Mouse (Mus musculus) stomach, postnatal 0 days (tissue): ENCODE data around the gene Ankrd31. TPM values are rescaled to one million over a fixed set of nuclear protein-coding genes. Genes with fewer than 3 reads are reported as not detected.

Experiments used
- ATAC-seq: fragments of 200-750 bp; cut with Nextera tagmentation; 2 replicates; pipeline ENCODE4 v1.8.0; 2017; ENCODE audit not compliant: low FRiP score, low TSS enrichment
- DNase-seq: peaks from one replicate; pipeline ENCODE4 v3.0.0-alpha.2; 2016; ENCODE audit warnings: low spot score
- H3K27ac ChIP-seq: fragments of 300-500 bp; sonication (generic); replicated peaks from 2 replicates; pipeline ENCODE4 v1.5.1; 2014; ENCODE audit warnings: mild to moderate bottlenecking, control low read depth
- H3K27me3 ChIP-seq: fragments of 300-500 bp; sonication (generic); 2 replicates; pipeline ENCODE4 v1.6.1; 2014; ENCODE audit warnings: low read length; ENCODE audit not compliant: control insufficient read depth, insufficient read depth
- H3K36me3 ChIP-seq: fragments of 300-500 bp; sonication (generic); 2 replicates; pipeline ENCODE4 v1.6.1; 2014; ENCODE audit warnings: low read length, mixed read lengths; ENCODE audit not compliant: control insufficient read depth, insufficient read depth
- H3K4me1 ChIP-seq: fragments of 300-500 bp; sonication (generic); replicated peaks from 2 replicates; pipeline ENCODE4 v1.6.1; 2014; ENCODE audit warnings: antibody characterized with exemption; ENCODE audit not compliant: control insufficient read depth, insufficient read depth
- H3K4me2 ChIP-seq: fragments of 300-500 bp; sonication (generic); replicated peaks from 2 replicates; pipeline ENCODE4 v1.6.1; 2014; ENCODE audit warnings: low read depth, mild to moderate bottlenecking, control low read depth, moderate library complexity
- H3K4me3 ChIP-seq: fragments of 300-500 bp; sonication (generic); 2 replicates; pipeline ENCODE4 v1.5.1; 2014; ENCODE audit warnings: low read depth, low read length, control low read depth
- H3K9ac ChIP-seq: fragments of 300-500 bp; sonication (generic); 2 replicates; pipeline ENCODE4 v1.6.1; 2014; ENCODE audit warnings: mild to moderate bottlenecking, low read length, control low read depth, mixed read lengths
- H3K9me3 ChIP-seq: fragments of 300-500 bp; sonication (generic); 2 replicates; pipeline ENCODE4 v1.6.1; 2016; ENCODE audit warnings: low read length; ENCODE audit not compliant: control insufficient read depth
- CTCF ChIP-seq: IDR thresholded peaks from 2 replicates; pipeline ENCODE4 v1.5.1; 2016; ENCODE audit warnings: antibody characterized with exemption, low read depth, mild to moderate bottlenecking, moderate library complexity
- EP300 ChIP-seq: optimal IDR thresholded peaks from 2 replicates; pipeline ENCODE3; 2016; ENCODE audit warnings: antibody characterized with exemption
- WGBS: fragments of 180-500 bp; shearing (Covaris S2); extraction: QIAGEN DNeasy Blood & Tissue Kit; methylation state at CpG from one replicate; pipeline ENCODE4 v1.1.7; 2014; 5-methylcytosine and 5-hydroxymethylcytosine counted together
- polyA plus RNA-seq: library from polyadenylated mRNA; unstranded; fragments of >200 nt; fragmentation: Nextera tagmentation; extraction: Ambion mirVana; gene quantifications from 2 replicates; pipeline ENCODE4 v1.2.1, GENCODE M21; 2015

Ankrd31 gene
- polyA plus RNA-seq, 1 experiment from 2014 or later, result not detected

DNA sequence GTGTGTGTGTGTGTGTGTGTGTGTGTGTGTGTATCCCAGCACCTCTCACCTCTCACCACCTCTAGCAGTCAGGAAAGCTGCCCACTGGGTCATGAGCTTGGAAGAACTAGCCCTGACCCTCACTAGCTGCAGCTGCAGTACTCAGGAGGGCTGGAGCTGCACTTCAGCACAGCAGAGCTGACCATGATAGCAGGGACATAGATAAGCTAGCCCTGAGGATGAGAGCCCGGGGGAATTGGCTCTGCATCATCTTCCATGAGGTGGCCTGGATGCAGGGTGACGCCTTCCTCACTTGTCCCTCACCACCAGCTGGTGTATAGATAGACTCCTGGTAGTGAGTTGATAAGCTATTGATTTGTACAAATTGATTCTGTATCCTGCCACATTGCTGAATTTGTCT, 28.1 kb upstream of the Ankrd31 start:
- H3K9ac ChIP-seq, result no peak overlapping the region
- TF ChIP-seq CTCF (no peak), EP300 (no peak)
- no peaks in the 10 kb centered on the region for H3K36me3 ChIP-seq
- no peak for ATAC-seq
- H3K4me2 ChIP-seq, result no peak overlapping the region
- H3K27me3 ChIP-seq, result no peaks in the 10 kb centered on the region
- no peaks in the 10 kb centered on the region for H3K4me1 ChIP-seq
- no peak overlapping the region for H3K4me3 ChIP-seq
- no peak overlapping the region for H3K27ac ChIP-seq
- WGBS, result 85% methylated on average over 2 of the region's 2 CpGs
- no peak for DNase-seq
- no peaks in the 10 kb centered on the region for H3K9me3 ChIP-seq

DNA sequence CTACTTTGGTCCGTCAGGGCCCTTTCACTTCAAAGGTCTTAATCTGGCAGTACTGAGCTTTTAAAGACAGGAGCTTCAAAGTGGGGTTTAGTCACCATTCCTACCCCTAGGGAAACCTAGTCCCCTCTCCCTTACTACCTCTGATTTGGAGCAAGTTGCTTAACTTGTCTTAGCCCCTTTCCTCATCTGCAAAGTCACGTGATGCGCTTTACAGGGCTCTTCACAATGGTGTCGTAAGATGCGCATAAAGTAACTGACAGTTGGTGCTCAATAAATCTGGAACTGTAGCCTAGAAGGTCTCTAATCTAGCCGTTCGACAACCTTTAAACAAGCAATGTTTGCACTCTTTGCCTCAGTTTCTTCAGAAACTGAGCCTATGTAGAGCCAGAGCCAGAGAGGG, 19.8 kb upstream of the Ankrd31 start:
- no peak for DNase-seq
- Histone ChIP-seq H3K27ac (no peak overlapping the region), H3K4me3 (no peak overlapping the region), H3K4me2 (no peak overlapping the region), H3K9ac (no peak overlapping the region), H3K9me3 (no peaks in the 10 kb centered on the region), H3K36me3 (no peaks in the 10 kb centered on the region), H3K27me3 (no peaks in the 10 kb centered on the region), H3K4me1 (no peaks in the 10 kb centered on the region)
- no peak for TF ChIP-seq EP300
- no peak for TF ChIP-seq CTCF
- no peak for ATAC-seq
- 72% methylated on average over 7 of the region's 7 CpGs for WGBS

DNA sequence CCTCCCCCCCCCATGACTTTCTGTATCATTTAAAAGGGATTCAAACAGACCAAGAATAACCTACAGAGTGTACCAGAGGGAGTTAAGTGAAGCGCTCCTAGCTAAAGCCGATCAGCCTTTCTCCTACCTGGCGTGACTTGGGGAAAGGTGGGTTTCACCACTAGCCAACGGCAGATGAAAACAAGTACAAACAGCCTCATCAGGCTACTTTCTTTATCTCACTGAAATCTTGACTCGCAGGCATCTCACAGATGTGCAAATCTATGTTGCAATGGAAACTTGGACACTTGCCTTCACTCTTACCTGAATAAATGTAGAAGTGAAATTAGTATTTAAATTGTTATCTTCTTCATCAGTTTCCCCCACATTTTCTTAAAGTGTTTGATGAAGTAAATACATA, 18.9 kb upstream of the Ankrd31 start:
- no peak overlapping the region for H3K27ac ChIP-seq
- H3K27me3 ChIP-seq, result no peaks in the 10 kb centered on the region
- no peaks in the 10 kb centered on the region for H3K9me3 ChIP-seq
- WGBS, result 90% methylated on average over 5 of the region's 5 CpGs
- no peaks in the 10 kb centered on the region for H3K4me1 ChIP-seq
- ATAC-seq (no peak), DNase-seq (no peak)
- no peak for TF ChIP-seq CTCF
- TF ChIP-seq EP300, result no peak
- no peak overlapping the region for H3K4me2 ChIP-seq
- no peak overlapping the region for H3K9ac ChIP-seq
- H3K36me3 ChIP-seq, result no peaks in the 10 kb centered on the region
- H3K4me3 ChIP-seq, result no peak overlapping the region

DNA sequence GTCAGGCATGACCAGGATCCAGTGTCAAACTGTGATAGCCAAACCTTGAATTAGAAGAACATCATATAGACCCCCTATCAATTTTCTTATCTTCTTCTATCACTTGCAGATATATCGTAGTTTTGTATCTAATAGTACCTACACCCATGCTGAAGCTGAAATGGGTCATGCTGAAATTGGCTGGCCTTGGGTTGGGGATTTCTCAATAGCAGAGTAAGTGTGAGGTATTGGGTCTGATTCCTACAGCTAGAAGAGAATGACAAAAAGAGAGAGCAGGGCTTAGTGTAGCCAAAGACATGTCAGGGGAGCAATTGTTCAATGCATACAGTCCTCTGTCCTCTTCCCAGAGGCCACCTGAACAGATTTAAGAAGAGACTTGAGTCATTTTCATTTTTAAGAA, 18.0 kb upstream of the Ankrd31 start:
- H3K4me1 ChIP-seq, result no peaks in the 10 kb centered on the region
- TF ChIP-seq EP300 (no peak), CTCF (no peak)
- H3K4me2 ChIP-seq, result no peak overlapping the region
- H3K27ac ChIP-seq, result no peak overlapping the region
- H3K27me3 ChIP-seq, result no peaks in the 10 kb centered on the region
- no peaks in the 10 kb centered on the region for H3K9me3 ChIP-seq
- H3K9ac ChIP-seq, result no peak overlapping the region
- no peaks in the 10 kb centered on the region for H3K36me3 ChIP-seq
- H3K4me3 ChIP-seq, result no peak overlapping the region
- 78% methylated on average over 1 of the region's 1 CpGs for WGBS
- no peak for ATAC-seq
- DNase-seq, result no peak

DNA sequence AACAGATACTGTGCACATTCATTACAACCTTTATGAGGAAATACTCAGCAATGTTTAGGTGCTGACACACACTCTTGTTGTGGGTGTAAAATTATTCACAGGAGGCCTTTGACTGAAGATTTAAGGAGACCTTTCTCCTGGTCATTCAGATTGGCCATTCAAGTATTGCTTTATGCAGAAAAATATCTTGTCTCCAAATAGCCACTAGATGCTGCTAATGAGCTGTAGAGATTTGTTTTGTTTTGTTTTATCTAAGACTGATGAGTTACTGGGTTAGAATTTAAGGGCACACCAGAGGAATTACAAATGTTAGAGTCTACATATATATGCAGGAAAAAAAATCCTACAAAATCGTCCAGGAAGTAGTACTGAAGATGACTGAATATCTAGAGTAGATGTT, 12.9 kb upstream of the Ankrd31 start:
- 28% methylated on average over 1 of the region's 1 CpGs for WGBS
- TF ChIP-seq CTCF (peak; percentile 66), EP300 (no peak)
- Histone ChIP-seq H3K4me1 (no peaks in the 10 kb centered on the region), H3K27me3 (no peaks in the 10 kb centered on the region), H3K4me3 (no peak overlapping the region), H3K9ac (no peak overlapping the region), H3K27ac (no peak overlapping the region), H3K4me2 (no peak overlapping the region), H3K9me3 (no peaks in the 10 kb centered on the region), H3K36me3 (no peaks in the 10 kb centered on the region)
- no peak for DNase-seq
- ATAC-seq, result no peak

DNA sequence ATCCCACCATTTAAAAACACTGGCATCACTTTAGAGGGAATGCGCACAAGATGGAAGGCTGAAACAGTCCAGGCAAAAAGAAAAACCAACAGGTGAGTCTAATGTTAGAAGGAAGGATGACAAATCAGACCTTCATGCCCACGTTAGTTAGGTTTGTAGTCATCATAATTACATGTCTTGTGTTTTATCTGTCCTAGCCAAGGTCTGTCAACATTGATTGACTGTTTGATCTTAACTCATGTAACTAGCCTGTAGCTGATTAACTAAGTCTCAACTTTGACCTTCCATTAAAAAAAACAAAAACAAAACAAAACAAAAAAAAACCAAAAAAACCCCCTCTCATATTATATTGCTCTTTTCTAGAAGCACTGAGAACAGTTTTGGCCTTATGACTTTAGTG, 7.9 kb upstream of the Ankrd31 start:
- TF ChIP-seq CTCF (no peak), EP300 (no peak)
- no peak overlapping the region for H3K4me2 ChIP-seq
- no peaks in the 10 kb centered on the region for H3K36me3 ChIP-seq
- no peak for DNase-seq
- ATAC-seq, result no peak
- 71% methylated on average over 2 of the region's 2 CpGs for WGBS
- no peak overlapping the region for H3K4me3 ChIP-seq
- no peaks in the 10 kb centered on the region for H3K4me1 ChIP-seq
- no peaks in the 10 kb centered on the region for H3K27me3 ChIP-seq
- no peak overlapping the region for H3K9ac ChIP-seq
- H3K9me3 ChIP-seq, result no peaks in the 10 kb centered on the region
- no peak overlapping the region for H3K27ac ChIP-seq

DNA sequence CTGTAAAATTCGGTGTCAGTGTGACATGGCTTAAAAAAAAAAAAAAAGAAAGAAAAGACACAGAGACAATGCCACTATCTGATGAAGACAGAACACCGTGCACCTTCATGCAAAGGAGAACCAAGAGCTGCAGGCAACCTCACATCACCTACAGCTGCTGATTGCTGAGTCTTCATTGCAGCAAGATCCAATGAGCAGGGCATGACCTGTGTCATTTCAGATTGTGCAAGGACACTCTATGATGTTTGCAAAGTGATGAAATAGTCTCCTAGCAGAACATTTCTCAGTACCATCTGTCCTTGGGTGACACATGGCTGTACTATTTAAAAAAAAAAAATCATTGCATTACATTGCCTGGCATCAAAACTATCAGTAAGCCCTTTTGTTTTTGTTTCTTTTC, 5.2 kb upstream of the Ankrd31 start:
- ATAC-seq (no peak), DNase-seq (no peak)
- Histone ChIP-seq H3K27me3 (no peaks in the 10 kb centered on the region), H3K4me2 (no peak overlapping the region), H3K9ac (no peak overlapping the region), H3K4me1 (no peaks in the 10 kb centered on the region), H3K4me3 (no peak overlapping the region), H3K27ac (no peak overlapping the region), H3K36me3 (no peaks in the 10 kb centered on the region), H3K9me3 (no peaks in the 10 kb centered on the region)
- WGBS, result 85% methylated on average over 2 of the region's 2 CpGs
- no peak for TF ChIP-seq EP300
- TF ChIP-seq CTCF, result no peak
